Mouse (Mus musculus): Measurements from ENCODE around the gene Itga10.
A peak's percentile ranks its signal among the peaks of the same experiment; 100 is the strongest.
"Not testable (repeated sequence)": the region's sequence is repeated elsewhere in the genome, so short reads cannot be mapped to it uniquely, and the experiment has no call there.

Gene Itga10

GRCm38 (mm10) chr3:96680269-96680956, 35.0 kb downstream of the Itga10 start:
- DNase-seq (ENCODE audit: low spot score), result no peak

- DNase-seq (ENCODE audit: low spot score), result no peak
Measured at GRCm38 (mm10) chr3:96683496-96683895, 38.1 kb downstream of the Itga10 start.

- DNase-seq (ENCODE audit: low spot score), result no peak
Measured at GRCm38 (mm10) chr3:96684151-96684821, 38.9 kb downstream of the Itga10 start.

GRCm38 (mm10) chr3:96684822-96685156, 39.4 kb downstream of the Itga10 start:
- no peak for DNase-seq (ENCODE audit: low spot score)

GRCm38 (mm10) chr3:96686057-96686456, 40.7 kb downstream of the Itga10 start:
- DNase-seq (ENCODE audit: low spot score), result not testable (repeated sequence)

- no peak for DNase-seq (ENCODE audit: low spot score)
Measured at GRCm38 (mm10) chr3:96688854-96689253, 43.5 kb downstream of the Itga10 start.

- no peak for DNase-seq (ENCODE audit: low spot score)
Measured at GRCm38 (mm10) chr3:96690298-96690697, 44.9 kb downstream of the Itga10 start.

GRCm38 (mm10) chr3:96692506-96692905, 47.1 kb downstream of the Itga10 start:
- DNase-seq (ENCODE audit: low spot score), result no peak

GRCm38 (mm10) chr3:96693579-96693978, 48.2 kb downstream of the Itga10 start:
- no peak for DNase-seq (ENCODE audit: low spot score)

- DNase-seq (ENCODE audit: low spot score), result peak; percentile 76
Measured at GRCm38 (mm10) chr3:96696198-96696765, 50.9 kb downstream of the Itga10 start, which contains the start of gene Pias3. TSS of gene Pias3 (plus strand) at chr3:96696384.

- DNase-seq (ENCODE audit: low spot score), result peak; percentile 88
Measured at GRCm38 (mm10) chr3:96696766-96697732, 51.7 kb downstream of the Itga10 start.

- no peak for DNase-seq (ENCODE audit: low spot score)
Measured at GRCm38 (mm10) chr3:96698993-96699690, 53.8 kb downstream of the Itga10 start.

GRCm38 (mm10) chr3:96700376-96700775, 55.0 kb downstream of the Itga10 start:
- no peak for DNase-seq (ENCODE audit: low spot score)

GRCm38 (mm10) chr3:96701003-96701402, 55.6 kb downstream of the Itga10 start:
- DNase-seq (ENCODE audit: low spot score), result no peak

- DNase-seq (ENCODE audit: low spot score), result no peak
Measured at GRCm38 (mm10) chr3:96704778-96705177, 59.4 kb downstream of the Itga10 start.

GRCm38 (mm10) chr3:96706217-96706616, 60.8 kb downstream of the Itga10 start:
- no peak for DNase-seq (ENCODE audit: low spot score)

- DNase-seq (ENCODE audit: low spot score), result no peak
Measured at GRCm38 (mm10) chr3:96706984-96707383, 61.6 kb downstream of the Itga10 start.

- DNase-seq (ENCODE audit: low spot score), result peak; percentile 83
Measured at GRCm38 (mm10) chr3:96707903-96708683, 62.7 kb downstream of the Itga10 start, which contains the start of gene Nudt17. TSS of gene Nudt17 (minus strand) at chr3:96708562.

- DNase-seq (ENCODE audit: low spot score), result no peak
Measured at GRCm38 (mm10) chr3:96708684-96709064, 63.3 kb downstream of the Itga10 start.

Measured in urinary bladder, postnatal 25 days (tissue).